17 mouse cellular contexts compared by ENCODE assay signal in the genomic region with DNA sequence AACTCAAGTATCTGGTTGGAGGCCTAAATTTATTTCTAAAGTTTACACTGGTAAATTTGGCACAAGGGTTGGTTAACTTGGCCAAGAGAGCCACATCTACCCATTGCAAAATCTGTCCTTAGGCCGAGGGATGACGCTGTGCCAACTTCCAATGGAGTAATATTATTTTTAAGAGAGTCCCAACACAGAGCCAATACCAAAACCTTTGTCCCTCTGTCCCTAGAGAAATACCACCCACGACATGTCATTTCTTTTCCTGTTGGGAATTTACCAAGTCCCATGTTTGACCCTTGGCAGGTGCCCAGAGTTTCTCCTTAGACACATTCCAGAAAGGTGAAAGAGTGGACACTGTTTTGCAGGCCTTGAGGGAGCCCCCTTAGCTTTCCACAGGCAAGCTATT. TPM values are rescaled to one million over a fixed set of nuclear protein-coding genes. Genes with fewer than 3 reads are reported as not detected.
DNase-seq lines count a peak whose midpoint lies in the region; ATAC-seq lines count a peak whose summit lies in the region.
"Had no signal": no experiment of that assay in that cellular context is flagged by ENCODE, and none has a peak within 500 bp of the region (broad histone marks: within the 10 kb centered on the region; RNA-seq: fewer than 3 reads in every experiment).

No protein-coding gene starts in this region.

- H3K4me1 ChIP-seq in kidney, embryonic 14.5 days (ENCODE audit: control insufficient read depth, insufficient read depth, low read length) = no peaks in the 10 kb centered on the region
- H3K4me1 ChIP-seq: embryonic facial prominence, embryonic 13.5 days; forebrain, embryonic 10.5 days; limb, embryonic 12.5 days had no signal

- DNase-seq in adrenal gland, adult (ENCODE audit: inconsistent age in 2 of 2, low spot score in 1 of 2) = peak; percentile 50 to 84
- DNase-seq in adrenal gland, adult 18-20 months (ENCODE audit: low spot score in 2 of 2) = no peak
- peak; percentile 78 for DNase-seq in kidney, adult 18-20 months
- DNase-seq in gonadal fat pad, adult 2 months (ENCODE audit: low read depth) = peak; percentile 91
- peak; percentile 33 for DNase-seq in lung, postnatal 10 days
- DNase-seq in urinary bladder, postnatal 4 days (ENCODE audit: low spot score in 2 of 2) = no peak
- DNase-seq in right cerebral cortex, postnatal 25 days = no peak
- DNase-seq: cerebellum, adult 11-12 months had no signal

- no peak for ATAC-seq in kidney, embryonic 14.5 days (ENCODE audit: low FRiP score, low TSS enrichment)
- ATAC-seq: hindbrain, embryonic 16.5 days; midbrain, embryonic 13.5 days had no signal

- no peaks in the 10 kb centered on the region for H3K9me3 ChIP-seq in kidney, embryonic 14.5 days (ENCODE audit: control insufficient read depth, low read length)
- H3K9me3 ChIP-seq: embryonic facial prominence, embryonic 13.5 days; forebrain, embryonic 10.5 days; heart, embryonic 15.5 days; limb, embryonic 12.5 days; midbrain, embryonic 13.5 days had no signal

- no peak overlapping the region for H3K4me3 ChIP-seq in kidney, embryonic 14.5 days (ENCODE audit: low read length)
- H3K4me3 ChIP-seq: embryonic facial prominence, embryonic 13.5 days; forebrain, embryonic 10.5 days; heart, embryonic 15.5 days; limb, embryonic 12.5 days; midbrain, embryonic 13.5 days had no signal

- no peak overlapping the region for H3K9ac ChIP-seq in kidney, embryonic 14.5 days (ENCODE audit: low read depth, low read length)
- H3K9ac ChIP-seq: embryonic facial prominence, embryonic 13.5 days; heart, embryonic 15.5 days; limb, embryonic 12.5 days; midbrain, embryonic 13.5 days had no signal

- WGBS in kidney, embryonic 14.5 days = 90% methylated on average over 3 of the region's 3 CpGs

- no peaks in the 10 kb centered on the region; the same call in 1 of the 2 replicates for H3K36me3 ChIP-seq in kidney, embryonic 14.5 days (ENCODE audit: control insufficient read depth, insufficient read depth, low read length)
- H3K36me3 ChIP-seq: embryonic facial prominence, embryonic 13.5 days; forebrain, embryonic 10.5 days; limb, embryonic 12.5 days; midbrain, embryonic 13.5 days had no signal

- no peaks in the 10 kb centered on the region for H3K27me3 ChIP-seq in kidney, embryonic 14.5 days (ENCODE audit: control insufficient read depth, insufficient read depth, low read length)
- H3K27me3 ChIP-seq: embryonic facial prominence, embryonic 13.5 days; heart, embryonic 15.5 days; limb, embryonic 12.5 days; midbrain, embryonic 13.5 days had no signal

- no peak overlapping the region for H3K27ac ChIP-seq in kidney, embryonic 14.5 days (ENCODE audit: low read depth, low read length)
- H3K27ac ChIP-seq: embryonic facial prominence, embryonic 13.5 days; forebrain, embryonic 10.5 days; limb, embryonic 12.5 days; macrophage; midbrain, embryonic 13.5 days had no signal

- H3K4me2 ChIP-seq in kidney, embryonic 14.5 days (replicated peaks; ENCODE audit: low read depth, low read length) = no peak overlapping the region
- H3K4me2 ChIP-seq: embryonic facial prominence, embryonic 13.5 days; heart, embryonic 15.5 days; limb, embryonic 12.5 days; midbrain, embryonic 13.5 days had no signal

RNA-seq across cellular contexts. Expression of a gene that starts 12.7 kb away (rescaled TPM):
- total RNA-seq in adrenal gland, adult 18-20 months (2021) = 100 to 1,000 TPM; 100 to 394 TPM
- 12.0 and 18.7 TPM in 2 replicates for polyA plus RNA-seq in kidney, embryonic 14.5 days (2014; fragmentation: Nextera tagmentation; extraction: Ambion mirVana)
- polyA plus RNA-seq in gonadal fat pad, adult 2 months (2012; rRNA removed) = 147 and 154 TPM in 2 replicates

RNA-seq across cellular contexts. Expression of a gene that starts 46.6 kb away (rescaled TPM):
- total RNA-seq in adrenal gland, adult 18-20 months (2021) = 1 to 10 TPM; 1.3 to 1.7 TPM
- polyA plus RNA-seq in kidney, embryonic 14.5 days (2014; fragmentation: Nextera tagmentation; extraction: Ambion mirVana) = 0.57 TPM in 1 of 2 replicates, not detected in the other
- 4.5 and 5.6 TPM in 2 replicates for polyA plus RNA-seq in gonadal fat pad, adult 2 months (2012; rRNA removed)
- total RNA-seq: common myeloid progenitor, adult 5-6 weeks had no signal
- polyA plus RNA-seq: macrophage; midbrain, embryonic 13.5 days had no signal

Comparison
In these comparisons a context has a peak if more than half of its experiments do, and no peak if none do; other contexts are left out.
1. DNase-seq: peak in adrenal gland, adult (2 of 2), kidney, adult 18-20 months (single experiment), gonadal fat pad, adult 2 months (single experiment) and lung, postnatal 10 days (single experiment); none in adrenal gland, adult 18-20 months (0 of 2), urinary bladder, postnatal 4 days (0 of 2) and right cerebral cortex, postnatal 25 days (single experiment).